Mouse (Mus musculus) embryonic facial prominence, embryonic 10.5 days (tissue): ENCODE measurements around the gene Gm11214. TPM values are rescaled to one million over a fixed set of nuclear protein-coding genes. Genes with fewer than 3 reads are reported as not detected.

ENCODE experiments used
- DNase-seq: peaks from one replicate; pipeline ENCODE4 v3.0.0-alpha.2; 2017; ENCODE audit warnings: low spot score
- H3K27ac ChIP-seq: fragments of 300-500 bp; sonication (generic); replicated peaks from 2 replicates; pipeline ENCODE4 v1.5.1; 2016; ENCODE audit warnings: mild to moderate bottlenecking
- H3K27me3 ChIP-seq: fragments of 300-500 bp; sonication (generic); replicated peaks from 2 replicates; pipeline ENCODE4 v1.6.1; 2016; ENCODE audit warnings: low read depth, mild to moderate bottlenecking; ENCODE audit not compliant: poor library complexity, severe bottlenecking
- H3K36me3 ChIP-seq: fragments of 300-500 bp; sonication (generic); replicated peaks from 2 replicates; pipeline ENCODE4 v1.6.1; 2016; ENCODE audit warnings: mild to moderate bottlenecking, moderate library complexity
- H3K4me1 ChIP-seq: fragments of 300-500 bp; sonication (generic); 2 replicates; pipeline ENCODE4 v1.6.1; 2016
- H3K4me3 ChIP-seq: fragments of 300-500 bp; sonication (generic); 2 replicates; pipeline ENCODE4 v1.5.1; 2016; ENCODE audit warnings: mild to moderate bottlenecking, moderate library complexity
- H3K9me3 ChIP-seq: fragments of 300-500 bp; sonication (generic); 2 replicates; pipeline ENCODE4 v1.6.1; 2016; ENCODE audit warnings: mild to moderate bottlenecking
- WGBS: fragments of 180-500 bp; shearing (Covaris S2); methylation state at CpG from one replicate; pipeline ENCODE4 v1.1.7; 2016; 5-methylcytosine and 5-hydroxymethylcytosine counted together
- polyA plus RNA-seq: library from polyadenylated mRNA; unstranded; fragments of >200 nt; fragmentation: Nextera tagmentation; extraction: Ambion mirVana; gene quantifications from 2 replicates; pipeline ENCODE4 v1.2.1, GENCODE M21; 2016

Gene Gm11214
- polyA plus RNA-seq, 1 experiment from 2014 or later = not detected

DNA sequence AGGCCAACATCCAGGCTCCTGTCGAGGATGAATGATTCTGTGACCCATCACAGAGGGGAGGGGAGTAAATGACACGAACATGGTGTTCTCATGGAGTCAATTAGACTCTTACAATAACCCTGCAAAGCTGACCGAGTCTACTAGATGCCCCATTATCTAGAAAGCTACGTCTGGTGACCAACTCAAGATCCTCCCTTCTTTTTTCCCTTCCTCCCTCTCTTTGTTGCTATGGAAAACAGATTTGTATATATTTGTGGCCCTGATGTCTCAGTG lies 22.0 kb upstream of the Gm11214 start:
- Histone ChIP-seq H3K4me1 (no peaks in the 10 kb centered on the region), H3K27ac (no peak overlapping the region), H3K27me3 (no peaks in the 10 kb centered on the region), H3K36me3 (no peaks in the 10 kb centered on the region), H3K4me3 (no peak overlapping the region), H3K9me3 (no peaks in the 10 kb centered on the region)
- 79% methylated on average over 4 of the region's 4 CpGs for WGBS
- no peak for DNase-seq

DNA sequence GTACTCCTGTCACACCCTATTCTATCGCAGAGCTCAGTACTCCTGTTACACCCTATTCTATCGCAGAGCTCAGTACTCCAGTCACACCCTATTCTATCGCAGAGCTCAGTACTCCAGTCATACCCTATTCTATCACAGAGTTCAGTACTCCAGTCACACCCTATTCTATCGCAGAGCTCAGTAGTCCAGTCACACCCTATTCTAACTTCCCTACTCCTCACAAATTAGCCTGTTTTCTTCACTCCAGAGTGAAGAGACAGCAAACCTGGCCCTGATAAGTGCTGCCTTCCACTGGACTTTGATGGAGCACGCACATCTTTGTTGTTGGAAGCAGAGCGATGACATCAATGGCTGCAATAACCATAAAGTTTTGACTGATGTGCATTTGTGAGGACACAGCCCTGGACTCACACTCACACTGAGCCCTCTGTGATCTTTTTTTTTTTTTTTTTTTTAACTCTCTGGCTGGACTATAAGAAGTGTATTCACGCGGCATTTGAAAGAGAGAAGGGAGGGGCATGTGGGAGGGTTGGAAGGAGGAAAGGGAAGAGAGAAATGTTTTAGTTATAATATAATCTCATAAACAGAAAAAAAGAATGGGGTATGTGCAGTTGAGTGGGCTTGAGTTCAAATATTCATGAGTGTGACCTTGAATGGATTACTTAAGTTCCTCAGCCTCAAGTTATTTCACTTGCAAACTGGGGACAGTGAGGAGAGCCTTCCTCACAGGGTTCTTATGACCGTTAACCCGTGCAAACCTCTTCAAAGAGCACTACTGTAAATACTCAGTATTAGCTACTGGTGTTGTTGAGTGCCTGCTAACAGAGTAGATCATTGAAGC lies 21.5 kb upstream of the Gm11214 start:
- Histone ChIP-seq H3K27ac (no peak overlapping the region), H3K27me3 (no peaks in the 10 kb centered on the region), H3K4me1 (no peaks in the 10 kb centered on the region), H3K4me3 (no peak overlapping the region), H3K36me3 (no peaks in the 10 kb centered on the region), H3K9me3 (no peaks in the 10 kb centered on the region)
- no peak for DNase-seq
- WGBS = 87% methylated on average over 10 of the region's 10 CpGs

DNA sequence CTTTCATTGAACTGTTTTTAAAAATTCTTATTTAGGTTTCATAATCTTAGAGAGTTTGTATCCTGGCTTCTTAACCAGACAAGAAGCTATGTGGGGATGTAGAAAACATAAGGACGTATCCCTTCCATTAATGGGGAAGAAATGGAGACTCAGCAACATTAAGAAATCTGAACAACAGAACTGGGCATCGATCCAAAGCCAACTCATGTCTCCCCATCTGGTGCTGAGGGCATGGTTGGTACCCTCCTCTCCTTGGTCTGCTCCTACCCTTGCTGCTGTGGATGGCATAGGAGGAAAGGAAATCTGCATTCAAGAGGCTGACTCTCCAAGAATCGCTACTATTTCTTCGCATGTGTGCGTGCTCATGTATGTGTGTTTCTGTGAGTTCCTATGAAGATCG lies 20.5 kb upstream of the Gm11214 start:
- WGBS = 89% methylated on average over 6 of the region's 6 CpGs
- Histone ChIP-seq H3K9me3 (no peaks in the 10 kb centered on the region), H3K4me1 (no peaks in the 10 kb centered on the region), H3K4me3 (no peak overlapping the region), H3K27me3 (no peaks in the 10 kb centered on the region), H3K27ac (no peak overlapping the region), H3K36me3 (no peaks in the 10 kb centered on the region)
- no peak for DNase-seq

DNA sequence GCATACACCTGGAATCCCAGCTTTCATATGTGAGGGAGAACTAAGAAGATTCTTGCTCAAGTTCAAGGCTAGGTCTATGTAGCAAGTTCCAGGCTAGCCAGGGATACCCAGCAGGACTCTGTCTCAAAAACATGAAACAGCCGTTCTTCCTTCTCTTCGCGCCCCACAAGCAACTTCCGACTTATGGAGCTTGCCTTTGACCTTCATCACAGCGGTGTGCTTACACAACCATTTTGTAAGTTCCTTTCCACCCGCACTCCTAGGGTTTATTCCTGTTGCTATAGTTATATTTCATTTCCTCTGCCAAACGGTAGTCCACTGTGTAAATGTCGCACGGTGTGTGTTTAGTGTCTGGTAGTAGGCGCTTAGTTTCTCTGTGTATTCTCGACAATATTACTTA lies 19.9 kb upstream of the Gm11214 start:
- 86% methylated on average over 11 of the region's 11 CpGs for WGBS
- Histone ChIP-seq H3K9me3 (no peaks in the 10 kb centered on the region), H3K27me3 (no peaks in the 10 kb centered on the region), H3K4me3 (no peak overlapping the region), H3K4me1 (no peaks in the 10 kb centered on the region), H3K27ac (no peak overlapping the region), H3K36me3 (no peaks in the 10 kb centered on the region)
- no peak for DNase-seq

DNA sequence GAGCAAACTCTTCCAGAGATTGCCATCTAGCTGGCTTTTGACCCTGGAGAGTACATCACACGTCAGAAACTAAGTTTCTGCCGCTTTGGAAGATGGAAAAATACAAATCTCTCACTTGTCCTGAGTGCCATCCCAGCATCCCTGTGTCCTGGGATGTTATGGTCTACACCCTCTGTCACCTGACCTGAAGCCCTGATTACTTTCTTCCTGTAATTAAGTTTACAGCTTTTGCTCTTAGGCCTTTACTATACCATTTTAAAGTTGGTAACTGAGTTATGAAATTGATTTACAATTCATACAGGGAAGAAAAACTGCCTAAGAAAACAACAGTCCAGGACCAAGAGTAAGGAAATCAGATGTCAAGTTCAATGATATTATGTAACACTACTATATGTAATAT lies 19.3 kb upstream of the Gm11214 start:
- no peak for DNase-seq
- Histone ChIP-seq H3K36me3 (no peaks in the 10 kb centered on the region), H3K27ac (no peak overlapping the region), H3K27me3 (no peaks in the 10 kb centered on the region), H3K4me3 (no peak overlapping the region), H3K9me3 (no peaks in the 10 kb centered on the region), H3K4me1 (no peaks in the 10 kb centered on the region)
- 83% methylated on average over 2 of the region's 2 CpGs for WGBS

DNA sequence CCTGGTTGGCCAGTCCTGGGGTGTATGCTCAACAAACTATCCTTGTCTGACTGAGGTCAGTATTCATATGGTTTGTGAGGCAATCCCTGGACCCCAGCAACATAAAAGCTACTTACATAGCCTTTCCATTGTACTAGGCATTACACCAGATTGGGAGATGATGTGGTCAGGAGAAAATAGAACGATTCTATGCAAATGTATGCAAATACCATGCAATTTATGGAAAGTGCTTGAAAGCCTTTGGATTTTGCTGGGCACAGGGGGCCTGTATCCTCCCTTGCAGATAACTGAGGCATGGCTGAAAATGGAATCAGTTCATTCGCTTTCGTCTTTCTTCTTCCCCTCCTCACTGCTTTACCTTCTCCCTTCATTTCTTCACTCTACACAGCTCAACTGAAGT lies 18.4 kb upstream of the Gm11214 start:
- Histone ChIP-seq H3K27me3 (no peaks in the 10 kb centered on the region), H3K36me3 (no peaks in the 10 kb centered on the region), H3K4me1 (no peaks in the 10 kb centered on the region), H3K4me3 (no peak overlapping the region), H3K9me3 (no peaks in the 10 kb centered on the region), H3K27ac (no peak overlapping the region)
- DNase-seq = no peak
- WGBS = 88% methylated on average over 3 of the region's 3 CpGs

DNA sequence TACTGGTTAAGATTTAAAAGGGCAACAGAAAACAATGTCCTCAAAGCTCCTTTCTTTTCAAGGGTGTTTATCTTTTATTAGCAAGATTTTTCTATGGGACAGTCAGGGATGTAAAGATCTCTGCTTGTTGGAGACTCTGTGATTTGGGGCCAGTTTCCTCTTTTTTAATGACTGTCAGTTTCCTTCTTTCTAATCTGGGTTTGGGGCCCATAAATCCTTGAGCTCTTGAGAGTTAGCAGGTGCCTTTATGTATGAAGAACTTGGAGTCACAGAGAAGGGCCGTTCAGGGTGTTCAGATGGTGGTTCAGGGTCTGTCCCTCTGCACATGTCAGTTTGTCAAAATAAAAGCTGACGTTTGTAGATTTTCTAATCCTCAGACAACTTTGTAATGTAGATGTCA lies 11.9 kb upstream of the Gm11214 start:
- 72% methylated on average over 2 of the region's 2 CpGs for WGBS
- H3K27ac ChIP-seq = no peak overlapping the region
- DNase-seq = no peak
- H3K4me3 ChIP-seq = no peak overlapping the region
- H3K9me3 ChIP-seq = no peaks in the 10 kb centered on the region
- H3K36me3 ChIP-seq = no peaks in the 10 kb centered on the region
- no peaks in the 10 kb centered on the region for H3K27me3 ChIP-seq
- no peaks in the 10 kb centered on the region for H3K4me1 ChIP-seq

DNA sequence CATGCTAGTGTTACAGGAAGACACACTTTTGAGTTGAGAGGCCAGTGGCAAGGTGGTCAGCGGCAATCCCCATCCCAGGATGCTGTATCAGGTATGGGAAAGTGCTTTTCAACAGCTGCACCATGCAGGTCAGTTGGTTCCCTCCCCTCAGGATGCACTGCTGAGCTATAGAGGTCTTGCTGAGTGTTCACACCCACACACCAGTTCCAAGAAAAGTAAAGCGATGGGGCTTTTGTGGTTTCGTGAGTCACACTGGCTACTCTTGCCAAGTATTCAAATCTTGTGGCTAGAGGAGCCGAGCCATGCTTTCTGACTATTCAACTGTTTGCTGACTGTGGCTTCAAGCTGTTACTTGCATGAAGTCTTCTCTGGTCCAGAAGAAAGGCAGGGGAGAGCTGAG lies 5.1 kb upstream of the Gm11214 start:
- Histone ChIP-seq H3K36me3 (no peaks in the 10 kb centered on the region), H3K9me3 (no peaks in the 10 kb centered on the region), H3K4me1 (no peaks in the 10 kb centered on the region), H3K27me3 (no peaks in the 10 kb centered on the region), H3K27ac (no peak overlapping the region), H3K4me3 (no peak overlapping the region)
- no peak for DNase-seq
- WGBS = 76% methylated on average over 4 of the region's 4 CpGs

DNA sequence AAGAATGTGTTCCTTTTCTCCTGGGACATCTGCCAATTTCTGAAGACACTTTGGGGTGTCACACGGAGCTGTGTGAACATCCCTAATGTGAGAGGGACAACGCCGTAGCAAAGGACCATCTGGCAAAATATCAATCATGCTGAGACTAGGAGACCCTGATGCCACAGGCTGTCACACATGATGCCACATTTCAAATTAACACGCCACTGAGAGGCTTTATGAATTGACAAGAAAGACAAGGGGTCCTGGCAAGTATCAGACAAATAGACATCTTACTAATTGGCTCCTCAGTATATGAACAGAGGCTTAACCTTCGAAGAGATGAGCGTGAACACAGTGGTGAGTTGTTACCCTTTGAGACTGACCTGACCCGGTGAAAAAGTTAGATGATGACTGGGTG lies 2.6 kb upstream of the Gm11214 start:
- no peaks in the 10 kb centered on the region for H3K27me3 ChIP-seq
- 83% methylated on average over 7 of the region's 7 CpGs for WGBS
- H3K9me3 ChIP-seq = no peaks in the 10 kb centered on the region
- H3K27ac ChIP-seq = no peak overlapping the region
- no peak overlapping the region for H3K4me3 ChIP-seq
- H3K36me3 ChIP-seq = no peaks in the 10 kb centered on the region
- no peaks in the 10 kb centered on the region for H3K4me1 ChIP-seq
- no peak for DNase-seq

DNA sequence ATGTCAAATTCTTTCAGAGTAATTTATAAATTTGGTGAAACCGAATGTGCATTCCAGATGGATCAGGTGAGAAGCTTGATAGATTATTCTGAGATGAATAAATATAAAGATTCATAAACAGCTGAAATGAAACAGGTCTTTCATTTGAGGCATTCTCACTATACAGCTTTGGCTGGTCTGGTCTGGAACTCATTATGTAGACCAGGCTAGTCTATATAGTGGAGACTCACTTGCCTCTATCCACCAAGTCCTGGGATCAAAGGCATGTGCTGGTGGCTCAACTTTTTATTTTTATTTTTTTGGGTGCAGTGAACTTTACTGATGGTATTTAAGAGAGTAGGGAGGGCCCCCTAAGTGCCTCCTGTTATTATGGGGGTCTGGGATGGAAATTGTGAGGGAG lies 1.3 kb downstream of the Gm11214 start:
- H3K4me1 ChIP-seq = no peaks in the 10 kb centered on the region
- no peaks in the 10 kb centered on the region for H3K9me3 ChIP-seq
- no peak overlapping the region for H3K4me3 ChIP-seq
- H3K36me3 ChIP-seq = no peaks in the 10 kb centered on the region
- DNase-seq = no peak
- H3K27ac ChIP-seq = no peak overlapping the region
- WGBS = 80% methylated on average over 1 of the region's 1 CpGs
- H3K27me3 ChIP-seq = no peaks in the 10 kb centered on the region

DNA sequence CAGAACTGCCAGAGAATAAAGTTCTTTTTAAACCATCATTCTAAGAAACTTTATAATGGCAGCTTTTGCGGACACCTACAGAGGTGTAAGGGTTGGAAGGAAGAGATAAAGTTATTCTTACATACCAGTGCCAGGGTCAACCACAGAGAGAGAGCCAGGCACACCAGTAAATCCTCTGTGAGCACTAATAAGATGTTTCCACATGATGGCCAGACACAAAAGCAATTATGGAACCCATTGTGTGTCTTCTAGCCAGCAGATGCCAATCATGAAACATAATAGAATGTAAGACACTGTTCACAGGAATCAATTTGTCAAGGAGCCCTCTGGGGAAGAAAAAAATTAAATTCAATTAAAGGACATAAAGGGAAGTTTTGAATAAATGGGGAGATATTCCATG lies 1.8 kb downstream of the Gm11214 start:
- 79% methylated on average over 1 of the region's 1 CpGs for WGBS
- DNase-seq = no peak
- no peaks in the 10 kb centered on the region for H3K27me3 ChIP-seq
- no peaks in the 10 kb centered on the region for H3K36me3 ChIP-seq
- H3K4me3 ChIP-seq = no peak overlapping the region
- no peak overlapping the region for H3K27ac ChIP-seq
- H3K9me3 ChIP-seq = no peaks in the 10 kb centered on the region
- no peaks in the 10 kb centered on the region for H3K4me1 ChIP-seq

DNA sequence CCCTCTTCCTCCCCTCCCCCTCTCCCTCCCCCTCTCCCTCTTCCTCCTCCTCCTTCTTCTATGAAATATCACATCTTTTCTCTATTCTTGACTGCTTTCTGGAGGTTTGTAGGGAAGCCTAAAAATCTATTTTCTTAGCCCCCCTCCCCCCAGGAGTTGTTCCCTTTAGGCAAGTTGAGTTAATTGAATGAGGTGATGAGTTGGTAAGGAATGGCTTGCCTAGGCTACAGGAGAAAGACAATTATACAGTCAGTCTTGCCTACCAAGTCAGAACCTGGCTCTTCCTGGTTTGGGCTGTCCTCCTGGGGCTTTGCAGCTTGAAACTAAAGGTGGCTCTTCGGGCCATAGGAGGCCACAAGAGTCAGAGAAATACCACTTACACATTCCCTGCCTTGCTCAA lies 3.4 kb downstream of the Gm11214 start:
- no peak overlapping the region for H3K27ac ChIP-seq
- no peaks in the 10 kb centered on the region for H3K4me1 ChIP-seq
- no peaks in the 10 kb centered on the region for H3K9me3 ChIP-seq
- no peak for DNase-seq
- H3K27me3 ChIP-seq = no peaks in the 10 kb centered on the region
- no peaks in the 10 kb centered on the region for H3K36me3 ChIP-seq
- no peak overlapping the region for H3K4me3 ChIP-seq
- 90% methylated on average over 1 of the region's 1 CpGs for WGBS

DNA sequence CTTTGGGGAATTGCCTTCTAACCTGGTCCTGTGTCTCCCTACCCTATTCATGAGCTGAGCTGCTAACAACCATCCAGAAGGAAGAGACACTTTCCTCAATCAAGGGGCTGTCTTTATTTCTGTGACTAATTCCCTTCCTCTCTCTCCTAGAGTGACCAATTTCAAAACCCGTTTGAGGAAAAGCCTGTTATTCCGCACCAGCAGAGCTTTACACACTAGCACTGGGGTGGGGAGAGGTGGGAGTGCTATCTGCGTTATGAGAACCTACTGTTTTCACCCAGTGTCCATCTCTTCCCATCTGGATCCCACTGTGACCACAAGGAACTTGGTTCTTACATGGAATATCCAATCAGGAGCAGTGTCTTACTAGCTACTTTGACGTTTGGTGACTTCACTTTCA lies 4.1 kb downstream of the Gm11214 start:
- H3K27ac ChIP-seq = no peak overlapping the region
- no peaks in the 10 kb centered on the region for H3K4me1 ChIP-seq
- H3K9me3 ChIP-seq = no peaks in the 10 kb centered on the region
- H3K36me3 ChIP-seq = no peaks in the 10 kb centered on the region
- no peak overlapping the region for H3K4me3 ChIP-seq
- no peak for DNase-seq
- 33% methylated on average over 4 of the region's 4 CpGs for WGBS
- H3K27me3 ChIP-seq = no peaks in the 10 kb centered on the region

DNA sequence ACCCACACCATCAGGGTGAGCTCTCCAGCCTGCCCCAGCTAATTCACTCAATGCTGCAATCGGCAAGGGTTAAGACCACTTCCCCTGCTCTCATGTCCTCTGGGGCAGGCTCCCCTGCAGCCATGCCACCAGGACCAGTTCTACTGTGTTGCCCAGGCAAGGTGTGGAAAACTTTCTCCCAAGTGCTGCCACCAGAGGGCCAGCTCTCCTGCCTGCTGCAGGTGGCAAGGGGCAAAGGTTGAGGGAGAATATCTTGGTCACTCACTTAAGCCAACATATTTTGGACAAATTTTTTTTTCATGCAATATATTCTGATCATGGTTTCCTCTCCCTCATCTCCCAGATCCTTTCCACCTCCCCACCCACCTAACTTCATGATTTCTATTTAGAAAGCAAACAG lies 8.8 kb downstream of the Gm11214 start:
- DNase-seq = no peak
- H3K4me1 ChIP-seq = no peaks in the 10 kb centered on the region
- no peaks in the 10 kb centered on the region for H3K36me3 ChIP-seq
- H3K27ac ChIP-seq = no peak overlapping the region
- WGBS = 68% methylated on average over 1 of the region's 1 CpGs
- H3K9me3 ChIP-seq = no peaks in the 10 kb centered on the region
- H3K27me3 ChIP-seq = no peaks in the 10 kb centered on the region
- no peak overlapping the region for H3K4me3 ChIP-seq
